Mouse (Mus musculus) heart, adult 2 months (tissue): ENCODE data around the gene Ttc1. TPM values are rescaled to one million over a fixed set of nuclear protein-coding genes. Genes with fewer than 3 reads are reported as not detected.

ENCODE experiments used
- DNase-seq, 2 experiments: peaks; one replicate each; pipeline ENCODE4 v3.0.0; 2021
- H3K27ac ChIP-seq: fragments of 200-600 bp; 2 replicates; pipeline ENCODE4 v1.8.1; 2022
- H3K27me3 ChIP-seq: fragments of 200-500 bp; 2 replicates; pipeline ENCODE4 v1.6.1; 2012; ENCODE audit warnings: mild to moderate bottlenecking, low read length, inconsistent platforms, mixed read lengths; ENCODE audit not compliant: control insufficient read depth, insufficient read depth
- H3K36me3 ChIP-seq: fragments of 200-500 bp; 2 replicates; pipeline ENCODE4 v1.6.1; 2012; ENCODE audit warnings: low read length, inconsistent platforms; ENCODE audit not compliant: control insufficient read depth, insufficient read depth
- H3K4me1 ChIP-seq: fragments of 200-500 bp; 2 replicates; pipeline ENCODE4 v1.6.1; 2011; ENCODE audit warnings: low read length; ENCODE audit not compliant: control insufficient read depth, insufficient read depth
- H3K4me3 ChIP-seq: fragments of 200-600 bp; 2 replicates; pipeline ENCODE4 v1.8.1; 2022
- H3K79me2 ChIP-seq: fragments of 200-500 bp; replicated peaks from 2 replicates; pipeline ENCODE4 v1.6.1; 2012; ENCODE audit warnings: mild to moderate bottlenecking, inconsistent platforms, low read length, moderate library complexity, mixed read lengths; ENCODE audit not compliant: control insufficient read depth, insufficient read depth
- H3K9ac ChIP-seq: fragments of 200-500 bp; 2 replicates; pipeline ENCODE4 v1.6.1; 2012; ENCODE audit warnings: low read depth, mild to moderate bottlenecking, control low read depth, inconsistent platforms, low read length, mixed read lengths
- CTCF ChIP-seq: fragments of 200-600 bp; IDR thresholded peaks from 2 replicates; pipeline ENCODE4 v1.8.1; 2022; ENCODE audit warnings: antibody characterized with exemption, mild to moderate bottlenecking, moderate library complexity
- EP300 ChIP-seq: fragments of 200-500 bp; IDR thresholded peaks from 2 replicates; pipeline ENCODE4 v1.6.1; 2011; ENCODE audit warnings: low read depth, low read length, control low read depth; ENCODE audit not compliant: insufficient read depth
- POLR2A ChIP-seq: fragments of 200-500 bp; IDR thresholded peaks from 2 replicates; pipeline ENCODE4 v1.6.1; 2011; ENCODE audit warnings: mild to moderate bottlenecking, low read depth, low read length, control low read depth; ENCODE audit not compliant: insufficient read depth
- WGBS: fragments of 180-500 bp; shearing (Covaris S2); methylation state at CpG from one replicate; pipeline ENCODE4 v1.1.7; 2018; 5-methylcytosine and 5-hydroxymethylcytosine counted together
- intact Hi-C: fragments of 180-260 bp; cut with DNase I; formaldehyde crosslinking; loops from one replicate; pipeline ENCODE4 v1.15.1; 2025
- polyA plus RNA-seq: library from polyadenylated mRNA; depleted of rRNA; stranded (reverse); fragments of >200 nt; gene quantifications from 2 replicates; pipeline ENCODE4 v1.2.3, GENCODE M21; 2012
- total RNA-seq, 2 experiments: library from RNA; stranded (reverse); gene quantifications; 2 replicates each; pipeline ENCODE4 v1.2.3; 2021

Ttc1 gene
- total and polyA plus RNA-seq, 3 experiments = 15.3 to 56.3 (median 47.5) TPM

GRCm38 (mm10) chr11:43758436-43758835, 10.6 kb upstream of the Ttc1 start:
- Histone ChIP-seq H3K4me3 (no peak overlapping the region), H3K36me3 (no peaks in the 10 kb centered on the region), H3K79me2 (no peaks in the 10 kb centered on the region), H3K27me3 (no peaks in the 10 kb centered on the region), H3K27ac (no peak overlapping the region), H3K9ac (no peak overlapping the region), H3K4me1 (no peaks in the 10 kb centered on the region; the same call in 1 of the 2 replicates)
- intact Hi-C loops = no loop called here
- 34% methylated on average over 2 of the region's 2 CpGs for WGBS
- TF ChIP-seq EP300 = no peak
- no peak for DNase-seq

- no peaks in the 10 kb centered on the region for H3K27me3 ChIP-seq
- H3K4me1 ChIP-seq = no peaks in the 10 kb centered on the region; the same call in 1 of the 2 replicates
- no peak for DNase-seq
- no peak overlapping the region for H3K9ac ChIP-seq
- no peaks in the 10 kb centered on the region for H3K79me2 ChIP-seq
- H3K27ac ChIP-seq = no peak overlapping the region
- WGBS = 60% methylated on average over 5 of the region's 5 CpGs
- H3K4me3 ChIP-seq = no peak overlapping the region
- H3K36me3 ChIP-seq = no peaks in the 10 kb centered on the region
- intact Hi-C loops = no loop called here
- TF ChIP-seq CTCF = no peak
- no peak for TF ChIP-seq EP300
- TF ChIP-seq POLR2A = no peak
These were observed 7.6 kb upstream of the Ttc1 start for GRCm38 (mm10) chr11:43755411-43755810.

GRCm38 (mm10) chr11:43754568-43754967, 6.8 kb upstream of the Ttc1 start:
- Histone ChIP-seq H3K4me1 (no peaks in the 10 kb centered on the region), H3K4me3 (no peak overlapping the region), H3K9ac (no peak overlapping the region), H3K27me3 (no peaks in the 10 kb centered on the region), H3K79me2 (no peaks in the 10 kb centered on the region), H3K27ac (no peak overlapping the region), H3K36me3 (no peaks in the 10 kb centered on the region)
- TF ChIP-seq CTCF = no peak
- no peak for TF ChIP-seq POLR2A
- TF ChIP-seq EP300 = no peak
- 35% methylated on average over 1 of the region's 1 CpGs for WGBS
- no peak for DNase-seq
- intact Hi-C loops = no loop called here

- Histone ChIP-seq H3K4me1 (no peaks in the 10 kb centered on the region), H3K27me3 (no peaks in the 10 kb centered on the region), H3K27ac (no peak overlapping the region), H3K36me3 (peaks cover 2% of the 10 kb centered on the region; the same call in 1 of the 2 replicates), H3K4me3 (no peak overlapping the region), H3K9ac (no peak overlapping the region), H3K79me2 (0 out of 2 replicates have a peak, but pooled peaks cover 1% of the 10 kb centered on the region)
- TF ChIP-seq POLR2A (no peak), CTCF (peak; percentile 34)
- intact Hi-C loops = no loop called here
- DNase-seq = no peak
- WGBS = 70% methylated on average over 2 of the region's 2 CpGs
These were observed 3.7 kb upstream of the Ttc1 start for GRCm38 (mm10) chr11:43751542-43751941.

- H3K36me3 ChIP-seq = no peaks in the 10 kb centered on the region
- no peak overlapping the region for H3K27ac ChIP-seq
- no peak for DNase-seq
- H3K4me3 ChIP-seq = no peak overlapping the region
- WGBS = 69% methylated on average over 7 of the region's 7 CpGs
- intact Hi-C loops = no loop called here
- H3K4me1 ChIP-seq = peaks cover 2% of the 10 kb centered on the region
- no peaks in the 10 kb centered on the region for H3K79me2 ChIP-seq
- H3K27me3 ChIP-seq = no peaks in the 10 kb centered on the region
- no peak overlapping the region for H3K9ac ChIP-seq
- no peak for TF ChIP-seq POLR2A
- no peak for TF ChIP-seq EP300
- TF ChIP-seq CTCF = no peak
These were observed 19.0 kb downstream of the Ttc1 start for GRCm38 (mm10) chr11:43728737-43729301.

- H3K4me3 ChIP-seq = no peak overlapping the region
- no peaks in the 10 kb centered on the region for H3K27me3 ChIP-seq
- H3K27ac ChIP-seq = no peak overlapping the region
- H3K79me2 ChIP-seq = no peaks in the 10 kb centered on the region
- 41% methylated on average over 7 of the region's 7 CpGs for WGBS
- H3K9ac ChIP-seq = no peak overlapping the region
- peaks cover 2% of the 10 kb centered on the region for H3K4me1 ChIP-seq
- TF ChIP-seq POLR2A (no peak), CTCF (no peak)
- DNase-seq = no peak
- no peaks in the 10 kb centered on the region for H3K36me3 ChIP-seq
- intact Hi-C loops = no loop called here
These were observed 20.0 kb downstream of the Ttc1 start for GRCm38 (mm10) chr11:43727796-43728195.
